Mouse (Mus musculus) CH12.LX (cell line): Measurements from ENCODE around the gene Vps53. TPM values are rescaled to one million over a fixed set of nuclear protein-coding genes. Genes with fewer than 3 reads are reported as not detected.
A peak's percentile ranks its signal among the peaks of the same experiment; 100 is the strongest.

Source experiments
- DNase-seq: peaks from one replicate; pipeline ENCODE4 v3.0.0-alpha.2; 2013; ENCODE audit errors: extremely low read depth
- H3K27ac ChIP-seq: 2 replicates; pipeline ENCODE4 v1.5.1; 2012; ENCODE audit warnings: low read depth, mild to moderate bottlenecking, control low read depth, moderate library complexity; ENCODE audit not compliant: insufficient read depth
- H3K27me3 ChIP-seq: replicated peaks from 2 replicates; pipeline ENCODE3; 2012; ENCODE audit warnings: inconsistent platforms
- H3K36me3 ChIP-seq, 2 experiments: replicated peaks in 1 of 2; 2 replicates each; pipeline versions ENCODE3 to v1.6.1; 2012; ENCODE audit warnings: inconsistent platforms in 1 of 2, low read length in 1 of 2, mild to moderate bottlenecking in 1 of 2, mixed read lengths in 1 of 2, moderate library complexity in 1 of 2; ENCODE audit not compliant: control insufficient read depth in 1 of 2, insufficient read depth in 1 of 2
- H3K4me1 ChIP-seq, 2 experiments: 2 replicates each; pipeline ENCODE4 v1.6.1; 2012; ENCODE audit warnings: inconsistent platforms in 1 of 2, moderate library complexity in 1 of 2; ENCODE audit not compliant: insufficient read depth in 2 of 2, control insufficient read depth in 1 of 2
- H3K4me2 ChIP-seq: 2 replicates; pipeline ENCODE4 v1.6.1; 2012; ENCODE audit warnings: low read depth, mild to moderate bottlenecking, control low read depth; ENCODE audit not compliant: poor library complexity, insufficient read depth, severe bottlenecking
- H3K4me3 ChIP-seq, 3 experiments: fragments of 150-350 bp in 1 of 3; sonication (generic) in 1 of 3; replicated peaks in 1 of 3; 2 replicates each; pipeline versions ENCODE3 to v1.5.1; 2011 to 2012; ENCODE audit warnings: low read depth in 2 of 3, low read length in 2 of 3, mild to moderate bottlenecking in 2 of 3, moderate library complexity in 2 of 3, control low read depth in 1 of 3, improper control_type of control experiment in 1 of 3, inconsistent platforms in 1 of 3, mixed read lengths in 1 of 3; ENCODE audit not compliant: poor library complexity in 1 of 3
- H3K79me2 ChIP-seq: replicated peaks from 2 replicates; pipeline ENCODE4 v1.6.1; 2012; ENCODE audit warnings: mild to moderate bottlenecking, moderate library complexity; ENCODE audit not compliant: control insufficient read depth, poor library complexity, insufficient read depth, severe bottlenecking; ENCODE audit errors: extremely low read depth
- H3K9ac ChIP-seq: 2 replicates; pipeline ENCODE4 v1.6.1; 2012; ENCODE audit warnings: low read depth, mild to moderate bottlenecking, control low read depth, moderate library complexity; ENCODE audit not compliant: insufficient read depth
- H3K9me3 ChIP-seq: replicated peaks from 2 replicates; pipeline ENCODE3; 2012; ENCODE audit warnings: low read length, inconsistent platforms, mixed read lengths
- BHLHE40 ChIP-seq: IDR thresholded peaks from 2 replicates; pipeline ENCODE4 v1.6.1; 2011; ENCODE audit warnings: mild to moderate bottlenecking, low read depth, low read length, improper control_type of control experiment
- CHD1 ChIP-seq: IDR thresholded peaks from 2 replicates; pipeline ENCODE4 v1.6.1; 2012; ENCODE audit warnings: low read depth, low read length, improper control_type of control experiment, inconsistent platforms
- CTCF ChIP-seq, 2 experiments: IDR thresholded peaks in 1 of 2; conservative IDR thresholded peaks in 1 of 2; 2 replicates each; pipeline ENCODE4 v1.5.1; 2011 to 2012; ENCODE audit warnings: low read depth in 2 of 2, low read length in 2 of 2, improper control_type of control experiment in 1 of 2, inconsistent platforms in 1 of 2, mild to moderate bottlenecking in 1 of 2, moderate library complexity in 1 of 2
- EP300 ChIP-seq: IDR thresholded peaks from 2 replicates; pipeline ENCODE4 v1.6.1; 2011; ENCODE audit warnings: low read length, improper control_type of control experiment
- GABPA ChIP-seq: IDR thresholded peaks from 2 replicates; pipeline ENCODE4 v1.6.1; 2012; ENCODE audit warnings: low read depth, low read length, improper control_type of control experiment, inconsistent platforms; ENCODE audit not compliant: insufficient replicate concordance
- JUND ChIP-seq: conservative IDR thresholded peaks from 2 replicates; pipeline ENCODE4 v1.6.1; 2011; ENCODE audit warnings: low read depth, low read length, improper control_type of control experiment
- KAT2A ChIP-seq: IDR thresholded peaks from 2 replicates; pipeline ENCODE4 v1.6.1; 2012; ENCODE audit warnings: low read length, improper control_type of control experiment, inconsistent platforms; ENCODE audit not compliant: insufficient replicate concordance
- MAZ ChIP-seq: IDR thresholded peaks from 2 replicates; pipeline ENCODE4 v1.6.1; 2012; ENCODE audit warnings: low read depth, mild to moderate bottlenecking, inconsistent platforms, low read length, improper control_type of control experiment, moderate library complexity
- MEF2A ChIP-seq: IDR thresholded peaks from 2 replicates; pipeline ENCODE4 v1.6.1; 2014; ENCODE audit warnings: low read depth, mild to moderate bottlenecking, inconsistent platforms, low read length, improper control_type of control experiment, borderline replicate concordance
- MXI1 ChIP-seq: IDR thresholded peaks from 2 replicates; pipeline ENCODE4 v1.6.1; 2011; ENCODE audit warnings: mild to moderate bottlenecking, low read depth, low read length, improper control_type of control experiment
- NELFE ChIP-seq: IDR thresholded peaks from 2 replicates; pipeline ENCODE4 v1.6.1; 2011; ENCODE audit warnings: low read depth, low read length, improper control_type of control experiment
- NRF1 ChIP-seq: IDR thresholded peaks from 2 replicates; pipeline ENCODE4 v1.6.1; 2014; ENCODE audit warnings: low read depth, mild to moderate bottlenecking, inconsistent platforms, low read length, improper control_type of control experiment, moderate library complexity
- PAX5 ChIP-seq: IDR thresholded peaks from 2 replicates; pipeline ENCODE4 v1.6.1; 2012; ENCODE audit warnings: low read length, inconsistent platforms, mixed read lengths
- POLR2A ChIP-seq: IDR thresholded peaks from 2 replicates; pipeline ENCODE4 v1.6.1; 2011; ENCODE audit warnings: low read depth, mild to moderate bottlenecking, improper control_type of control experiment, low read length
- RAD21 ChIP-seq: IDR thresholded peaks from 2 replicates; pipeline ENCODE4 v1.6.1; 2011; ENCODE audit warnings: low read depth, mild to moderate bottlenecking, low read length, improper control_type of control experiment, moderate library complexity
- RCOR1 ChIP-seq: conservative IDR thresholded peaks from 2 replicates; pipeline ENCODE4 v1.6.1; 2012; ENCODE audit warnings: low read depth, mild to moderate bottlenecking, inconsistent platforms, low read length, improper control_type of control experiment
- SIN3A ChIP-seq: IDR thresholded peaks from 2 replicates; pipeline ENCODE4 v1.6.1; 2012; ENCODE audit warnings: low read length, improper control_type of control experiment, inconsistent platforms
- SMC3 ChIP-seq: IDR thresholded peaks from 2 replicates; pipeline ENCODE4 v1.6.1; 2011; ENCODE audit warnings: low read depth, low read length, improper control_type of control experiment
- ZC3H11A ChIP-seq: IDR thresholded peaks from 2 replicates; pipeline ENCODE4 v1.6.1; 2012; ENCODE audit warnings: low read depth, mild to moderate bottlenecking, inconsistent platforms, low read length, improper control_type of control experiment
- ZKSCAN1 ChIP-seq: IDR thresholded peaks from 2 replicates; pipeline ENCODE4 v1.6.1; 2012; ENCODE audit warnings: low read depth, inconsistent platforms, low read length, improper control_type of control experiment, borderline replicate concordance
- ZNF384 ChIP-seq: IDR thresholded peaks from 2 replicates; pipeline ENCODE4 v1.6.1; 2012; ENCODE audit warnings: low read depth, low read length, improper control_type of control experiment, inconsistent platforms
- dilution Hi-C: fragments of 300-500 bp; cut with MboI; formaldehyde crosslinking; loops from 2 replicates; pipeline ENCODE4 v1.14.3; 2020; ENCODE audit warnings: low sequenced_read_pairs; ENCODE audit not compliant: extremely low pct_unique_long_range_greater_than_20kb, extremely low pct_ligation_motif_present
- in situ Hi-C: fragments of 300-500 bp; cut with MboI; formaldehyde crosslinking; loops from 3 replicates; pipeline ENCODE4 v1.14.3; 2019; ENCODE audit warnings: low sequenced_read_pairs, low pct_ligation_motif_present, low pct_unique_long_range_greater_than_20kb, mixed read lengths
- polyA plus RNA-seq: library from polyadenylated mRNA; unstranded; fragments of >175 nt; gene quantifications from 2 replicates; pipeline ENCODE4 v1.2.1, GENCODE M21; 2012; ENCODE audit warnings: low read depth; ENCODE audit not compliant: insufficient read length
- total RNA-seq, 2 experiments: library from RNA; depleted of rRNA; stranded (reverse); fragments of 300-350 nt in 1 of 2; fragments of >200 nt in 1 of 2; gene quantifications; 2 replicates each; pipeline ENCODE4 v1.2.3; 2012 to 2014

Gene Vps53
- total and polyA plus RNA-seq, 3 experiments = 56.1 to 70.7 (median 62.2) TPM

DNA sequence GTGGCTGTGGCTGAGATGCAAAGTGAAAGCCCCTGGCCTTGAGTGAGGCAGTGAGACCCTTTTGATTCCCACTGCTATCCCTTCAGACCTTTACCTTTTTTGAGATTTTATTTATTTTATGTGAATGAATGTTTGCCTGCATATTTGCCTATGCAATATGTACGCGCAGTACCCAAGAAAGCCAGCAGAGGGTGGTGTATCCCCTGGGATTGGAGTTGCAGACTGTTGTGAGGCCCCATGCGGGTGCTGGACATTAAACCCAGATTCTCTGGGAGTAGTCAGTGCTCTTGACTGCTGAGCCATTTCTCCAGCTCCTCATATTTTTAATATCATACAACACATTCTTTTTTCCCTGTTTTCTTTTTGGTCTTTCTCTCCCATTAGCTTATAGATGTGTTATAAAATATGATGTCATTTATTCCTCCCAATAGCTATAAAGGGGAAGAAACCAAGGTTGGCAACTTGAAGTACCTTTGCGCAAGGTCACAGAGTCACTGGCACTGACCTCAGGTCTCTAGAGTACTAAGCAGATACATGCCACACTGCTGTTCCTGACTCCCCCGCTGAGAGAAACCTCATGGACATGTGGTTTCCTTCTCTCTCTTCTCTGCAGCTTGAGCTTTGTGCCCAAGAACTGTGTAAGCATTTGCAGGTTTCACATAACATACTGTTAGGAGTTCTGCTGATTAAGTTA, 93.4 kb downstream of the Vps53 start:
- TF ChIP-seq JUND = no peak
- TF ChIP-seq MXI1 = no peak
- TF ChIP-seq SMC3 = peak; percentile 82
- peak; percentile 76 for TF ChIP-seq RAD21
- TF ChIP-seq CTCF (conservative IDR thresholded peaks at IDR 0.05 in 1 of 2, IDR thresholded peaks at IDR 0.05 in 1 of 2; ENCODE audit: low read depth in 2 of 2, low read length in 2 of 2) = peak; percentile 88 to 89
- Histone ChIP-seq H3K9me3 (no peaks in the 10 kb centered on the region), H3K4me3 (no peak overlapping the region), H3K27ac (no peak overlapping the region), H3K4me2 (no peak overlapping the region), H3K27me3 (no peaks in the 10 kb centered on the region), H3K4me1 (peaks cover 0 to 10% of the 10 kb centered on the region in 2 experiments; a peak in 2 of 4 replicates), H3K79me2 (no peaks in the 10 kb centered on the region), H3K9ac (no peak overlapping the region), H3K36me3 (peaks cover 34 to 87% of the 10 kb centered on the region in 2 experiments)
- in situ Hi-C loops = no loop called here
- dilution Hi-C loops = no loop called here
- peak; percentile 51 for DNase-seq

DNA sequence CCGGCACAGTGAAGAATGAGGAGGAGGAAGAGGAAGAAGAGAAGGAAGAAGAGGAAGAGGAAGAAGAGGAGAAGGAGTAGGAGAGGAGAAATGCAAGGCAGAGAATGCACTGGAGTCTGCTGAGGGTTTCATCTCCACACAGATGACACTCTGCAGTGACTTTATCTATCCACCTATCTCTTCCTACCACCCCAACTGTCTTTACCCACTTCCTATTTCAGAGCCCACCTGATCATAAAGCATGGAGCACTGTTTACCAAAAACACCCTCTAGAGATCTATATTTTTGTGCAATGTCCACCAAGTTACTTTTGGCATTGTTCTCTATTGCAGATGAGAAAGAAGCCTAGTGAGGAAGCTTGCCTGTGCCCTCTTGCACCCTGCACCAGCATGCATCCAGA, 94.5 kb downstream of the Vps53 start:
- no peaks in the 10 kb centered on the region for H3K9me3 ChIP-seq
- H3K27me3 ChIP-seq = no peaks in the 10 kb centered on the region
- H3K4me2 ChIP-seq = no peak overlapping the region
- dilution Hi-C loops (no loop called here), in situ Hi-C loops (no loop called here)
- no peaks in the 10 kb centered on the region for H3K79me2 ChIP-seq
- no peak overlapping the region for H3K4me3 ChIP-seq
- peaks cover 0 to 10% of the 10 kb centered on the region in 2 experiments; a peak in 2 of 4 replicates for H3K4me1 ChIP-seq
- peaks cover 40 to 89% of the 10 kb centered on the region in 2 experiments for H3K36me3 ChIP-seq
- DNase-seq = no peak
- no peak overlapping the region for H3K9ac ChIP-seq
- TF ChIP-seq CHD1 (no peak), JUND (no peak), RAD21 (no peak), POLR2A (no peak), ZKSCAN1 (no peak), MEF2A (no peak), ZNF384 (no peak), BHLHE40 (no peak), MXI1 (no peak), KAT2A (no peak), CTCF (conservative IDR thresholded peaks at IDR 0.05 in 1 of 2, IDR thresholded peaks at IDR 0.05 in 1 of 2; ENCODE audit: low read depth in 2 of 2, low read length in 2 of 2) (no peak), PAX5 (no peak), GABPA (no peak), NRF1 (no peak), ZC3H11A (no peak), NELFE (no peak), SIN3A (no peak), MAZ (no peak), EP300 (no peak), RCOR1 (no peak)
- H3K27ac ChIP-seq = no peak overlapping the region
